Mouse (Mus musculus) kidney, embryonic 16.5 days (tissue): Measurements from ENCODE around the gene Ccp110. TPM values are rescaled to one million over a fixed set of nuclear protein-coding genes. Genes with fewer than 3 reads are reported as not detected.

Experiments used
- ATAC-seq: fragments of 200-750 bp; cut with Nextera tagmentation; 2 replicates; pipeline ENCODE4 v1.8.0; 2017; ENCODE audit warnings: moderate TSS enrichment; ENCODE audit not compliant: low FRiP score, low TSS enrichment
- H3K27ac ChIP-seq: fragments of 300-500 bp; sonication (generic); 2 replicates; pipeline ENCODE4 v1.5.1; 2014; ENCODE audit warnings: low read length
- H3K27me3 ChIP-seq: fragments of 300-500 bp; sonication (generic); 2 replicates; pipeline ENCODE4 v1.6.1; 2014; ENCODE audit warnings: low read length, control low read depth, mixed read lengths; ENCODE audit not compliant: insufficient read depth
- H3K36me3 ChIP-seq: fragments of 300-500 bp; sonication (generic); 2 replicates; pipeline ENCODE4 v1.6.1; 2014; ENCODE audit warnings: low read length, control low read depth, mixed read lengths; ENCODE audit not compliant: insufficient read depth
- H3K4me1 ChIP-seq: fragments of 300-500 bp; sonication (generic); 2 replicates; pipeline ENCODE4 v1.6.1; 2014; ENCODE audit warnings: low read length, control low read depth, mixed read lengths; ENCODE audit not compliant: insufficient read depth
- H3K4me2 ChIP-seq: fragments of 300-500 bp; sonication (generic); replicated peaks from 2 replicates; pipeline ENCODE4 v1.6.1; 2014; ENCODE audit warnings: low read depth, low read length
- H3K4me3 ChIP-seq: fragments of 300-500 bp; sonication (generic); 2 replicates; pipeline ENCODE4 v1.5.1; 2014; ENCODE audit warnings: mild to moderate bottlenecking, low read length
- H3K9ac ChIP-seq: fragments of 300-500 bp; sonication (generic); replicated peaks from 2 replicates; pipeline ENCODE4 v1.6.1; 2014; ENCODE audit warnings: low read length
- H3K9me3 ChIP-seq: fragments of 300-500 bp; sonication (generic); 2 replicates; pipeline ENCODE4 v1.6.1; 2016; ENCODE audit warnings: low read length, control low read depth
- WGBS: fragments of 180-500 bp; shearing (Covaris S2); extraction: QIAGEN DNeasy Blood & Tissue Kit; methylation state at CpG from one replicate; pipeline ENCODE4 v1.1.7; 2014; 5-methylcytosine and 5-hydroxymethylcytosine counted together
- polyA plus RNA-seq: library from polyadenylated mRNA; unstranded; fragments of >200 nt; fragmentation: Nextera tagmentation; extraction: Ambion mirVana; gene quantifications from 2 replicates; pipeline ENCODE4 v1.2.1, GENCODE M21; 2015

The Ccp110 gene
- polyA plus RNA-seq, 1 experiment from 2014 or later, result 20.0 TPM

DNA sequence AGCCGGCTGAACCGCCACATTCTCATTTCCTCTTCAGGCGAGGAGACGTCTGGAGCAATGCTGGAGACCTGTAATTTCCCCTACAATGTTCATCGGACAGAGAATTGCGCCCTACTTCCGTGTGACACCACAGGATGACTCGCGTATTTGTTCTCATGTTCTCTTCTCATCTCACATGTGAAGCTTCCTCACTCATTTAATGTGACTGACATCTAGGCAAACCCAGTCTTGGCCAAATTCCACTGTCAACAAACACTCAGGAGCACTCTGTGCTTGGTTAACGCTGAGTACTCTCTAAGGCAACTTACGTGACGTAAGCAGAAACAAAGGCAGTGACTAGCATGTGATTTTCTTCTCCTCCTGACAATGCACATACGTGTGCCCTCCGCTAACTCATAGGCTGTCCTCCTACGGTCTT, 9.2 kb upstream of the Ccp110 start:
- Histone ChIP-seq H3K36me3 (0 out of 2 replicates have a peak, but pooled peaks cover 8% of the 10 kb centered on the region), H3K27me3 (no peaks in the 10 kb centered on the region), H3K27ac (no peak overlapping the region), H3K4me1 (peaks cover 27% of the 10 kb centered on the region), H3K9me3 (no peaks in the 10 kb centered on the region), H3K4me3 (no peak overlapping the region), H3K4me2 (no peak overlapping the region), H3K9ac (no peak overlapping the region)
- no peak for ATAC-seq
- 79% methylated on average over 15 of the region's 15 CpGs for WGBS

DNA sequence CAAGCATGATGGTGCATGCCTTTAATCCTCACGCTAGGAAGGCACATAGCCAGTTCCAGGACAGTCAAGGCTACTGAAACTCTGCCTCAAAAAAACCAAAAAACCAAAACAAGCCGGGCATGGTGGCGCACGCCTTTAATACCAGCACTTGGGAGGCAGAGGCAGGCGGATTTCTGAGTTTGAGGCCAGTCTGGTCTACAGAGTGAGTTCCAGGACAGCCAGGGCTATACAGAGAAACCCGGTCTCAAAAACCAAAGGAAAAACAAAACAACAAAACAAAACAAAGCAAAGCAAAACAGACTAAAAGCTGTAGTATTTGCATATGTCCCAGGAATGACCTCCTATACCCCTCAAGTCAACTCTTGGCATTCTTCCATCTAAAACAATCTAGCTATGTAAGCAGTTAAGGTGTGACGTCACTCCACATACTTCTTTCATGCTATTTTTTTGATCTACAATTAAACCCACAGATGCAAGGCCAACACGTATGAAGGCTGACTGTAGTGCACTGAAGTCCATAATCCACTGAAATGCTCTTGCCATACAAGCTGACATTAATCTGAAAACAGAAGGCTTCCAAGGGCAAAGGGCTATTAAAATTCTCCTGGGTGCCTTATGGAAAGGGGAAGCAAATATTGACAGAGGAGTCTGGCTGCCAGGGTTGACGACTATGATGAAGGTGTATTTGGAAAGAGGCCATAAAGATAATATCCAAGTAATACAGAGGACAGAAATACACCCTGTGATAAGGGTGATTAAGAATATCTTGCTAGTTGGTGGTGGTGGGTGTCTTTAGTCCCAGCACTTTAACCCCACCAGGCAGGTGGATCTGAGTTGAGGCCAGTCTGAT, 8.1 kb upstream of the Ccp110 start:
- peak overlapping the region; percentile 88 for H3K4me2 ChIP-seq
- peak overlapping the region; percentile 81 for H3K4me3 ChIP-seq
- no peak for ATAC-seq
- 70% methylated on average over 9 of the region's 9 CpGs for WGBS
- H3K36me3 ChIP-seq, result 0 out of 2 replicates have a peak, but pooled peaks cover 5% of the 10 kb centered on the region
- H3K9me3 ChIP-seq, result no peaks in the 10 kb centered on the region
- H3K27me3 ChIP-seq, result no peaks in the 10 kb centered on the region
- H3K4me1 ChIP-seq, result peaks cover 27% of the 10 kb centered on the region
- H3K27ac ChIP-seq, result no peak overlapping the region
- H3K9ac ChIP-seq, result peak overlapping the region; percentile 90

DNA sequence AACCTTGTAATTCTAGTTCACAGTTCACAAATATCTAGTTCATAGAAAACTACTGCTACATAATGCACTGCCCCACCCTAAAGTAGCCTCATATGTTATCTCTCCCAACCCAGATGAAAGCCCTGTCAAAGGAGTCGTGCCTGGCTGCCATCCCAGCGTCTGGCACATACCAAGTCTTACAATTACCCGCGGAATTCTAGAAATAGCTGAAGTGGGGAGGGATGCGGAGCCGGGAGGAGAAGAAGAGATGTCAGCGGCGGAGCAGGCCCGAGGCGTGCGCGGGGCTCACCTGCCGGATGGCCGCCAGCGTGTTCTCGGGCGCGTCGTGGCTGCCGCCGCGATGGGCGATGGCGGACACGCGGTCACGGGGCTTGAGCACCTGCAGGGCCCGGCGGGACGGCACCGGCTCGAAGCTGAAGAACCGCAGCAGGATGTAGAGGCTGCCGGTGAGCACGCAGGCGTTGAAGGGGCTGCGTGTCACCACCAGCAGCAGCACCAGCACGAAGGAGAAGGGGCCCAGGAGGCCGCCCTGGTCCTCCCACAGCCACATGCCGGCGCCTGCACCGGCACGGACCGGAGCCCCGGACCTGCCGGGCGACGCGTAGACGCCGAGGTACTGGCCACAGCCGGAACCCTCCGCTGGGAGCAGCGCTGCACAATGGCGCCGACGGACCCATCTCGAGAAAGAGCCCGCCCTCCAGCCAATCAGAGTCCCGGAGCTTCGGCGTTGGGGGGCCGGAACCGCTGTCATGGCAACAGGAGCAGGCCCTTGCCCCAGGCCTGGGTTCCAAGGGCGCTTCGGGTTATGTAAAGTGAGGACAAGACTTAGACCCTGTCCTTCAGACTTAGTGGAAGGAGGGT, 7.0 kb upstream of the Ccp110 start, which contains the start of gene Gde1:
TSS of gene Gde1 (minus strand) at position 678 of the 861 bp plus-strand sequence.
- H3K9ac ChIP-seq, result peak within 1 kb of the TSS; percentile 90
- peak within 1 kb of the TSS; percentile 92 for H3K27ac ChIP-seq
- H3K36me3 ChIP-seq, result 0 out of 2 replicates have a peak, but pooled peaks cover 5% of the 10 kb centered on the region
- ATAC-seq, result peak; percentile 96
- WGBS, result under 1% methylated on average over 65 of the region's 66 CpGs
- peak within 1 kb of the TSS; percentile 88 for H3K4me2 ChIP-seq
- peaks cover 27% of the 10 kb centered on the region for H3K4me1 ChIP-seq
- peak within 1 kb of the TSS; percentile 81 for H3K4me3 ChIP-seq
- no peaks in the 10 kb centered on the region for H3K27me3 ChIP-seq
- no peaks in the 10 kb centered on the region for H3K9me3 ChIP-seq

DNA sequence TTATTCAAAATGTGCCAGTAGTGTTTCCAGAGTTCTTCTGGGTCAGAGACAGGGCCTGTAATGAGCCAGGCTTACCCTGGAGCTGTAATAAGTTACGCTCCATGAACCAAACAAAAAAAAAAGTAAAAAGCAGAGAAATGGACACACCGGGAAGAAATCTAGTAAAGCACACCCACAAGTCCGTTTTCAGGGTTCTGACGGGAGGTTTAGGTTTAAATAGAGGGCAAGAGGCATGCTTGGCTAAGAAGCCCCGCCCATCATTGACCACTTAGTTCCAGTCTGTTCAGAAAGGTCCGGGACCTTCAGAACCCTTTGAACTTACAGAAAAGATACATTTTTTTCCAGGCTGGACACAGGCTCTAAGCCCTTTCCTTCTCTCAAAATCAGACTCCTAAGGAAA, 6.3 kb upstream of the Ccp110 start:
- H3K36me3 ChIP-seq, result 0 out of 2 replicates have a peak, but pooled peaks cover 5% of the 10 kb centered on the region
- H3K9me3 ChIP-seq, result no peaks in the 10 kb centered on the region
- H3K9ac ChIP-seq, result peak overlapping the region; percentile 90
- H3K4me3 ChIP-seq, result peak overlapping the region; percentile 81
- peak overlapping the region; percentile 88 for H3K4me2 ChIP-seq
- WGBS, result 22% methylated on average over 6 of the region's 6 CpGs
- ATAC-seq, result no peak
- H3K27me3 ChIP-seq, result no peaks in the 10 kb centered on the region
- H3K27ac ChIP-seq, result peak overlapping the region; percentile 92
- H3K4me1 ChIP-seq, result peaks cover 27% of the 10 kb centered on the region

DNA sequence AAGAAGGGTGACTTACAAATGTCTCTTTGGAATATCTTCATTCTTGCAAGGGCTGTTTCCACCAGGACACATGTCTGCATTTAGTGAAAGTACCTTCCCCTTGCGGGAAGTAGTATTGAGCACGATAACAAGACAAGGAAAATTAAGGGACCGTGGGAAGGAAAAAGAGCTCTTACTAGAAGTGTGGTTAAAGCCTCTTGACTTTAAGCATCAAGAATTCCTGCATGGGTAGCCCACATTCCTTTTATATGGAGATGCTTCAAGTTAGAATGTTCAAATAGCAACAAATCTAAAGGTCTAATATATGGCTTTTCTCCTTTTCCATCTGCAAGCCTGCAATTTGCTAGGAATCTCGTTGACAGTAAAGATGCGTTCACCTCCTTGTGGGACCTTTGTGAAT, 5.9 kb upstream of the Ccp110 start:
- ATAC-seq, result no peak

DNA sequence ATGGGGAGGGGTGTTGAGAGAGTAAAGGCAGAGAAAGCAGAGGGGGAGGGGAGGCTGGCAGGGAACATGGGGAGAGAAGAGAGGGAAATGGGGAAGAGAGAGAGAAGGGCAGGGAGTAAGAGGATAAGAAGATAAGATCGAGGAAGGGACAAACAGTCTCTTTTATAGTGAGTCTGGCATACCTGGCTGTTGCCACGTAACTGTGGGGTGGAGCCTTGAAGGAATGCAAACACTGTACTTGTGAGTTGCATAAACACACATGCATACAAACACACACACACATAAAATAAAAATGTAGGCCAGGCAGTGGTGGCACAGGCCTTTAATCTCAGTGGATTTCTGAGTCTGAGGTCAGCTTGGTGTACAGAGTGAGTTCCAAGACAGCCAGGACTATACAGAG, 5.1 kb upstream of the Ccp110 start:
- 69% methylated on average over 2 of the region's 2 CpGs for WGBS

More for the DNA sequence above, 5.9 kb upstream of the Ccp110 start:
- Histone ChIP-seq H3K4me2 (no peak overlapping the region), H3K27me3 (no peaks in the 10 kb centered on the region), H3K4me3 (no peak overlapping the region), H3K4me1 (peaks cover 27% of the 10 kb centered on the region), H3K27ac (peak overlapping the region; percentile 92), H3K9me3 (no peaks in the 10 kb centered on the region), H3K9ac (no peak overlapping the region), H3K36me3 (0 out of 2 replicates have a peak, but pooled peaks cover 5% of the 10 kb centered on the region)
- 84% methylated on average over 5 of the region's 5 CpGs for WGBS

DNA sequence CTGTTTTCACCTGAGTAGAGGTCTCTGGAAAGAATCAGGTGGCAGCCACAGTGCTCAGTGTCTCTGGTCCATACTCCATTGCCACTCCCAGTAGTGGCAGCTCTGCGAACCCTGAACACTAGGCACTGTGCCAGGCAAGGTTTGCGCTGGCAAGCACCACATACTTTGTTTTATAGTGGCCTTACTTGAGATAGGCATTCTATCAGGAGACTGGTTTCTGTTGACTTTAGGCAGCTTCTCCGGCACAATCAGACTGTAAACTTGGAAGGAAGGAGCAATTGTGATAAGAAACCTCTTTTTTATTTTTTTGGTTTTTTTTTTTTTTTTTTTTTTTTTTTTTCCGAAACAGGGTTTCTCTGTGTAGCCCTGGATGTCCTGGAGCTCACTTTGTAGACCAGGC, 4.3 kb upstream of the Ccp110 start:
- Histone ChIP-seq H3K9ac (no peak overlapping the region), H3K36me3 (no peaks in the 10 kb centered on the region), H3K9me3 (no peaks in the 10 kb centered on the region)

More for the DNA sequence above, 5.1 kb upstream of the Ccp110 start:
- Histone ChIP-seq H3K27ac (no peak overlapping the region), H3K36me3 (0 out of 2 replicates have a peak, but pooled peaks cover 2% of the 10 kb centered on the region), H3K9me3 (no peaks in the 10 kb centered on the region), H3K4me2 (no peak overlapping the region), H3K27me3 (no peaks in the 10 kb centered on the region), H3K9ac (no peak overlapping the region), H3K4me1 (peaks cover 27% of the 10 kb centered on the region), H3K4me3 (no peak overlapping the region)
- ATAC-seq, result no peak

DNA sequence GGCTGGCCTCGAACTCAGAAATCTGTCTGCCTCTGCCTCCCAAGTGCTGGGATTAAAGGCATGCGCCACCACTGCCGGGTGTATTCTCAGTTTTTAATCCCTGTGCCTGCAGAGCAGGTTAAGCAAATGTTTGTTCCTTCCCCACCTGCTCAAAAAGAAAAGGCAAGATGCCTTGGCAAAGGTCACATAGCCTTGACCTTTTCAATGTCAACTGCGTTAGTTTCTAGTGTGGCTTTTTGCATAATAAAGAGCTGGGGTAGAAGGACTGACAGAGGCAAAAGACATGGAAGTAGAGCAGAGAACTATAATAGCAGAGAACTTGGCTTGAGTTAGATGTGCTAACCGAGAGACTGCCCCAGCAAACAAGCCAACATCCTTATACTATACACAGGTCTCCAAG, 1.6 kb upstream of the Ccp110 start:
- Histone ChIP-seq H3K36me3 (peaks cover 4% of the 10 kb centered on the region; the same call in 1 of the 2 replicates), H3K4me3 (no peak overlapping the region), H3K27me3 (no peaks in the 10 kb centered on the region), H3K4me2 (no peak overlapping the region), H3K9ac (no peak overlapping the region), H3K27ac (no peak overlapping the region), H3K4me1 (peaks cover 16% of the 10 kb centered on the region), H3K9me3 (no peaks in the 10 kb centered on the region)
- ATAC-seq, result no peak
- WGBS, result 70% methylated on average over 5 of the region's 5 CpGs

More for the DNA sequence above, 4.3 kb upstream of the Ccp110 start:
- Histone ChIP-seq H3K27ac (no peak overlapping the region), H3K4me1 (peaks cover 28% of the 10 kb centered on the region), H3K4me2 (no peak overlapping the region), H3K4me3 (no peak overlapping the region), H3K27me3 (no peaks in the 10 kb centered on the region)
- ATAC-seq, result no peak
- 78% methylated on average over 3 of the region's 4 CpGs for WGBS

DNA sequence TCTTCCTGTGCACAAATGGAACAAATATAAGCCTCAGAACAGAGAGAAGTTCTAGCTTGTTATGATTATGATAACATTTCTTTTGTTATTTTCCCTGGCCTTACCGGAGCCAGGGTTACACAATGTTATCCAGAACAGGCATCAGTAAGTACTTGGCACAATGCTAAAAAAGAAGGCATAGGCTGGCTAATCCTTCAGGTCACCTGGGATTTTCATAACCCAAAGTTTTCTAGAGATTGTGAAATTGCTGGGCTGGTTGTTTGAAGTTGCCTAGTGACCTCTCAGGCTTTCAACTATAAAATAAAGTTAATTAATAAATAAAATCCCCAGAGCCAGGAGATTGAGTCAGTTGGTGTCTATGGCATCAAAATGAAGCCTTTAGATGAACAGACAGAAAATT, 2.5 kb downstream of the Ccp110 start:
- 91% methylated on average over 1 of the region's 1 CpGs for WGBS
- H3K9me3 ChIP-seq, result no peaks in the 10 kb centered on the region
- H3K4me2 ChIP-seq, result no peak overlapping the region
- peaks cover 9% of the 10 kb centered on the region; the same call in 1 of the 2 replicates for H3K36me3 ChIP-seq
- no peak overlapping the region for H3K4me3 ChIP-seq
- H3K27me3 ChIP-seq, result no peaks in the 10 kb centered on the region
- no peak overlapping the region for H3K27ac ChIP-seq
- no peak for ATAC-seq
- H3K9ac ChIP-seq, result no peak overlapping the region
- peaks cover 9% of the 10 kb centered on the region; the same call in 1 of the 2 replicates for H3K4me1 ChIP-seq
